Mouse (Mus musculus) thymus, postnatal 4 days (tissue): ENCODE data around the gene Soga1.

ENCODE experiments used
- DNase-seq: peaks from one replicate; pipeline ENCODE4 v3.0.0; 2021

Soga1 gene

DNA sequence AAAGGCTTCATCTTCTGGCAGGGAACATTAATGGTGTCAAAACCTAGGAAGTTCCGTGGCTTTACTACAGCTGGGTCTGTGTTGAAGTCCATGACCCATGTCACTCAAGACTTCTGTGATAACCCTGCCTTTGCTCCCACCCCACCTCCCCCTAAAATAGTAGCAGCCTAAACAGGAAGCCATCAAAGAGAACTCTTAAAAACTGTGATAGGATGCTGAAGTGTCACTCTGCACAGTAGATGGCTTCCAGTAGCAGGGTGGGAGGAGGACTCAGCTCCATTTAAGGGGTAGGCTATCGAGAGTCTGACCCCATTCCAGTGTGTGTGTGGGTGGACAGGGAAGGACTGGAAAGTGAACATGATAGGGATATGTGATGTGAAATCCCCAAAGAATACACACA lies 104.1 kb downstream of the Soga1 start:
- DNase-seq: peak; percentile 32

GRCm38 (mm10) chr2:156973316-156974100 lies 105.5 kb downstream of the Soga1 start:
- no peak for DNase-seq

GRCm38 (mm10) chr2:156970253-156970652 lies 108.8 kb downstream of the Soga1 start:
- peak; percentile 54 for DNase-seq

- no peak for DNase-seq
Measured at GRCm38 (mm10) chr2:156968501-156968900, 110.6 kb downstream of the Soga1 start.

DNA sequence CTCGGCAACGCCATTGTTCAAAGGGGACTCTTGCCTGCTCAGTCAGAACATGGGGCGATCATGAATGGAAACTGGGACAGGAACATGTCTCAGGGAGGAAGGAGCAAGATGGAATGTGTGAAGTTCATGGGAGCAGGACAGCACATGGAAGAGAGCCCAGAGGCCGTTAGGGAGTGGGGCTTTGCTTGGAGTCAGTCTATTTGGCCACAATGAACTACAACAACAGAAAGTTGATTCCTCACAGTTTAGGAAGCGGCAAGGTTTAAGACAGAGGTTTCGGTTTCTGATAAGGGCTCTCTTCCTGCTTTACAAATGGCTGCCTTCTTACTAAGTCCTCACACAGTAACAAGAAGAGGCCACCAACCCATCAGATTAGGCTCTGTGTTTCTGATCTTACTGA lies 111.7 kb downstream of the Soga1 start:
- DNase-seq: no peak
